Mouse (Mus musculus): ENCODE results near the gene Bcar3.

Gene Bcar3

DNA sequence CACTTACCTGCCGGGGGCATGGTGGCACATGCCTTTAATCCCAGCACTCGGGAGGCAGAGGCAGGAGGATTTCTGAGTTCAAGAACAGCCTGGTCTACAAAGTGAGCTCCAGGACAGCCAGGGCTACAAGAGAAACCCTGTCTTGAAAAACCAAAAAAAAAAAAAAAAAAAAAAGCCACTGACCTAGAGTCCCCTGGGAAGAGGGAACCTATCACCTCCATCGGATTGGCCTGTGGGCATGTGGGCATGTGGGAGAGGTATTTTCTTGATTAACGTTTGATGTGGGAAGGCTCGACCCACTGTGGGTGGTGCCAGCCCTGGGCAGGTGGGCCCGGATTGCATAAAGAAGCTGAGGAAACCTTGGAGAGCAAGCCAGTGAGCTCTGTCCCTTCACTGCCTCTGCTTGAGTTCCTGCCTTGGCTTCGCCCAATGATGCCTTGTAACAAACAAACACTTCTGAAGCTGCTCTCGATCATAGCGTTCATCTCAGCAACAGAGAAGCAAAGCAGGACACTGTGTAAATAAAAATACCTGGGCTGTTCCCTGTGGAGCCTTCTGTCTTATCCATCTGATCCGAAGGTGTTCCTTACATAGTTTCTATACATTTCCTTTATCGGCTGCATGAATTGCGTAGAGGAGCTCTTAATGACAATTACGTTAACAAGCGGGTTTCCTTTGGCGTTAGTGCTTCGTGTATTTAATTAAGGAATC lies 124.8 kb downstream of the Bcar3 start:
- no peak for DNase-seq (ENCODE audit: low read depth, low spot score)

DNA sequence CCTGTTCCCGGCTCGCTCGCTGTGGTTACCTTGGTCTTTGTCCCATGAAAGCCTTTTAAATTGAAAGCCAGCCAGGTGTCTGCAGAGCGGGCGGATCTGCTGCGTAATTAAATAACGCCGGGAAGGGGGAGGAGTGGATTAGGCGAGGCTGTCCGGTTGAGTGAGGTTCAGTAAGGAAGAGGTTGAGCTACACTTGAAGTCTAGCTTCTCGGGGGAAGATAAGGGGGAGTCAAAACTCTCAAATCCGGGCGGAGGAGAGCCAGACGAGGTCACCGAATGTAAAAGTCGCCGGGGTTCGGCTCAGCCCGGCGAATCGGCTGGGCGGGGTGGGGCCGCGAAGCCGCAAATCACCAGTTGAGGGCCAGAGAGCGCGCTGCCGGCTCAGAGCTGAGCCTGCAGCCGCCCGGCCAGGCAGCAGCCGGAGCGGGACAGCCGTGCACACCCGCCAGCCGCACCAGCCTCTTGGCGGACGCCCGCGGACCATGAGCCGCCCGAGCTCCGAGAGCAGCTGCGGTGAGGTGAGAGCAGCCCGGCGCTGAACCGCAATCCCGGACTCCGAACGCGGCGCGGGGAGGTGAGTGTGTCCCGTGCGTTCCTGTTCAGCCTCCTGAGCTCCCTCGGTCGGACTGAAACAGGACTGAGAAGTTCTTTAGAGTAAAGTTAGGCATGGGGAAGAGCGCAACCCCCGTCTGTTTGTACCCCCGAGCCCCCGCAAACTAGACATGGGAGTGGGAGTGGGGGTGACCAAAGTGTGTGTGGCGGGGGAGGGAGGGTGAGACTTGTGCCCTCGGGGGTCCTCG lies 125.9 kb downstream of the Bcar3 start:
- no peak for DNase-seq (ENCODE audit: low read depth, low spot score)

DNA sequence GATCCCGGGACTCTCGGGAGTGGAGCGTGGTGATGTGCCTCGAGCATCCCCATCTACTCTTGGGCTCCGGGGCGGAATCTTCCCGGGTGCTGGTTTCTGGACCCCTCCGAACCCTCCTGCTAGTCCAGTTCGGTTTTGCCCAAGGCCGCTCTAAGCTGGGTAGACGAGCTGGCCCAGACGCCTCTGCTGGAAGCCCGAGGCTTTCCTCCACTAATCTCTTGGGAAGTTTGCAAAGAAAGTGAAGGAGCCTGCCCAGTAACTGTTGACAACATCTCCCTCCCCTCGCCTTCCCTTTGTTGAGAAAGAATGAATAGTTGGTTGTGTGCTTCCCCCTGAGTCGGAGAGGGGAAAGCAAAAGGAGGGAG lies 126.5 kb downstream of the Bcar3 start:
- no peak for DNase-seq (ENCODE audit: low read depth, low spot score)

DNA sequence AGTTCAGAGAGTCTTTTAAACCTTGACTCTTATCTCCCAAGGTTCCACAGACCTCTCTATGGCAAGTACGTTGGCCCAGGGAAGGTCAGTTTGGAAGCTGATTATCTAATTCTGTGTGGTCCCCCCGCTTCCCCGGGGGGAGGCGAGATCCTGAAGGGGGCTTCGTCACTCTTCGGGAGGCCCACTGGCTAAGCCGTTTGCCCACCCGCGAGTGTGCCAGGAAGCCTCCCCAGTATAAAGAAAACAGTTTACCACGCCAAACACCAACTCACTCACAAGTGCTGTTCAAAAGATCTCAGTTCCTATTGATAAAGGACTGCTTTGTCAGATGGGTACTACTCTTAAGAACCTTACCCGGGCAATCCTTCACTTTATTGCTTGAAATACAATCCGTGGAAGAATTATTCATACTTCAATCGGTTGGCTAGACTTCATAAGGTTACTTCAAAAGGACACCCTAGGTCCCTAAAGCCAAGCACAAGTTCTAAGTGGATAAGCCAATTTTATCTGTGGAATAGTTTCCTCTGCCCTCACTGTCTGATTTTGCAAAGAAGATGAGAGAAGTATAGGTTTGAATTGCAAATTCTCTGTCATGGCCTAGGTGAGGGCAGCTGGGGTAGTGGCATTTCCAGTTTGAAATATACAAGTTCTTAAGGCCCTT lies 127.2 kb downstream of the Bcar3 start:
- no peak for DNase-seq (ENCODE audit: low read depth, low spot score)

DNA sequence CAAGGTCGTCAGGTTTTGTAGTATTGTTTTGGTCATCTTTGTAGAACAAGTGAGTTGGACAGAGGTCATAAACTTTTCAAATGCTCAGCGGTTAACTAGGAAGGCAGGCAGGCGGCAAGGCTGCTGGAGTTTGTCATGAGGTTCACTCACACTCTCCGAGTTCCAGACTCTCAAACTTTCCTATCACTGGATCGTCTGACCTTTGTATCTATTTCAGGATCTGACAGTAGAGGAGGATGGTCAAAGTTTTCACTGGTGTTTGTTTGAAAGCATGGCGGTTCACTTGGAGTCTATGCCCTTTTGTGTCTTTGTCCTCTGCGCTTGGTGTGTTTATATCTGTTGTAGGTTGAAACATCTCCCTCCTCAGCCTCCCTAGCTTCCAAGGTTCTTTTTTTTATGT lies 127.9 kb downstream of the Bcar3 start:
- DNase-seq (ENCODE audit: low read depth, low spot score) = no peak

DNA sequence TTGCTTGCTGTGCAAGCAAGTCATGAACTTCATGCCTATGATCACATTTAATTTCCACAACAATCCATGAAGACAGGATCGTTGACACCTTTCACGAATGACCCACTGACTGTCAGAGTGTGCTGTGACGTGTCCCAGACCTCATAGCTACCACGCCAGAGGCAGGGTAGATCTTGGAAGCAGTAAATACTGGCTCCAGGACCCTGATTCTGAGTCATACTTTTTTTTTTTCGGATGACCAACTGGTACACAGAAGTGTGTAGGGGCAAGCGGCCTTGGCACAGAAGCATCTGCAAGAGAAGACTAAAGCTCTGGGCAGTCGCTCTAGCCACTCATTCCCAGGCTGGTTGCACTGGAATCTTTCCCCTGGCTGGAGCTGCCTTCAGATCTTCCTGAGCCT lies 128.3 kb downstream of the Bcar3 start:
- no peak for DNase-seq (ENCODE audit: low read depth, low spot score)

DNA sequence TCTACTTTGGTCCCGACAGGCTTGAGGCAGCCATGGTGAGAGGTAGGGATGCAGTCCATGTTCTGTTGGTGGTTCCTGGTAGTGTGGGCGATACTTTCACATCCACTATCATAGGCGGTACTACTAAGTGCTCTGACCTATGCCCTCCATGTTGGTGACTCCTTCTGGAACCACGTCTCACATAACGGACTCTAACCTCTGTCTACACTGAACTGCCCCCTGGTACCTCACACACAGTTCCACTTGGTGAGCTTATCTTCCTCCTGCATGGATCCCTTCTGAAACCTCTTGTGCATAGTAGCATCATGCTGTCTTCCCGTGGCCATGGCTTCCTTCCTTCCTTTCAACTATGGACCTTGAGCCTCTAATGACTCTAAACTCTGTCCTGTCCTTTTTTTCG lies 129.7 kb downstream of the Bcar3 start:
- no peak for DNase-seq (ENCODE audit: low read depth, low spot score)

DNA sequence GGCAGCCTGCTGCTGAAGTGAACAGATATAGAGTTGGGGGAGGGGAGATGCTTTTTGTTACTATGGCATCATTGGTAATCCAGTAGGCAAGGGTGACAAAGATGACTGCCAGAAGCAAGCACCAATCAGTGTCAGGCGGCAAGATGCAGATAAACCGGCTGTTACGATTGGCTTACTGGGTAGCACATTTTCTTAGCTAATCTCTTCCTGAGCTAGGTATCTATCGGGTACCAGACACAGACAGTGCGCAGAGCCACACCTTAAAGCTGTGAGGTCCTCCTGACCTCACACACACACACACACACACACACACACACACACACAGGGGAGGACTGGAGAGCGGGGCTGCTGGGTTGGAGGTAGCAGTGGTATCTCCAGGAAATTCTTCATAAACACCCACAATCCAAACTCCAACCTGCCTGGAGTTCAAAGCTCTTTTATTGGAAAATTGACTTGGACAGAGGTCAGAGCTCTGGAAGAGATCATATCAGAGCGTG lies 134.4 kb downstream of the Bcar3 start:
- DNase-seq (ENCODE audit: low read depth, low spot score) = no peak

DNA sequence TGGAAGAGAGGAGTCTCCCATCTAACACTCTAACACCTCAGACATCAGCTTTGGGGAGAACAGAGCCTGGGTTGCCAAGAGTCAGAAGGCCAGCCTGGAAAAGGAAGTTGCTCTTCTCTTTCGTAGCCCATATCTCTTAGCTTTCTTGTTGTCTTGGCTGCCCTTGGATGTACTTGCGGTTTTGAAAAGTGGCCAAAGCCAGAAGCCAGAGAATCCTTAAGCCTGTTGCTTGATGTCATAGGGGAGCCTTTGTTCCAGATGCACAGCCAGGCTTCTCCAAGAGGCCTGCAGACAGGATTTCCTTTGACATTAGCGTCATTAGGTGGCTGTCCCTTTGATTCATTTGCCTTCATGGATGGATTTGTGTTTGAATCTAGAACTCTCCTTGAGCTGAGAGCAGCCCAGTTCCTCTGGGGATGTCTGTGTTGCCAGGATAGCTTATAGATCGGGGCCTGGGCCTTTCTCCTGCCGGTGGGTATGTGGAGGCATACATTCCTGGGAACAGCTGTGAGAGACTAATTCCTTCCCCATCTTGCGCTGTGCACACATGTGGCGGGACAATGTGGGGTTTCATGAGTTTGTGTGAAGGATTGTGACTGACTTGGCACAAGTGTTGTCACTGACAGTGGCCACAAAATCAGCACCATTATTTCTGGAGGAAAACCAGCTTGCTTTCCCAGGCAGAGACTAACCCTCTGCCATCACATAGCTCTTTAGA lies 137.0 kb downstream of the Bcar3 start:
- DNase-seq (ENCODE audit: low read depth, low spot score) = no peak

DNA sequence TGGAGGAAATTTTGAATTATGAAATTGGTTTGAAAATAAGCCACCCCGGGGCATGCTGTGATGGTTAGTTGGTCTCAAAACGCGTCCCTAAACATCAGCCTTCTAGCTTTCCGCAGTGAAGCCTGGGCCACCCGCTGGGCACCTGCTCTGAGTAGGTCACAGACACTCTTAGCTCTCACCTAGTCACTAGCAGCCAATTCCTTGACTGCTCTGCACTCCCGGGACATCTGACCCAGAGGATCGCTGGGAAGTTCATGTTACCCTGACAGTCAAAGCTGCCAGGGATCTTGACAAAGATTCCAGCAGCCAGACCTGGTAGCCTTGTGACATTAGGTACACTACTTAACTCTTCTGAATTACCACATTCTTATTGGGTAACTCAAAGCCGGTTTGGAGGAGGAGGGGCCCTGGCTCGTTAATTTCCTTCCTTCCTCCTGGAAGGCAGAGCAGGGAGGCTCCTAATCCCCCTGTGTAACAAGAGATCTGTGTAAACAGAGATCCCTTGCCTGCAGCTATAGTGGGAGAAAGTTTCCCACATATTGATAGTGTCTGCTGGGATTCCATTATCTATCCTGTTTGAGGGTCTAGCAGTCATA lies 139.0 kb downstream of the Bcar3 start:
- DNase-seq (ENCODE audit: low read depth, low spot score) = no peak

DNA sequence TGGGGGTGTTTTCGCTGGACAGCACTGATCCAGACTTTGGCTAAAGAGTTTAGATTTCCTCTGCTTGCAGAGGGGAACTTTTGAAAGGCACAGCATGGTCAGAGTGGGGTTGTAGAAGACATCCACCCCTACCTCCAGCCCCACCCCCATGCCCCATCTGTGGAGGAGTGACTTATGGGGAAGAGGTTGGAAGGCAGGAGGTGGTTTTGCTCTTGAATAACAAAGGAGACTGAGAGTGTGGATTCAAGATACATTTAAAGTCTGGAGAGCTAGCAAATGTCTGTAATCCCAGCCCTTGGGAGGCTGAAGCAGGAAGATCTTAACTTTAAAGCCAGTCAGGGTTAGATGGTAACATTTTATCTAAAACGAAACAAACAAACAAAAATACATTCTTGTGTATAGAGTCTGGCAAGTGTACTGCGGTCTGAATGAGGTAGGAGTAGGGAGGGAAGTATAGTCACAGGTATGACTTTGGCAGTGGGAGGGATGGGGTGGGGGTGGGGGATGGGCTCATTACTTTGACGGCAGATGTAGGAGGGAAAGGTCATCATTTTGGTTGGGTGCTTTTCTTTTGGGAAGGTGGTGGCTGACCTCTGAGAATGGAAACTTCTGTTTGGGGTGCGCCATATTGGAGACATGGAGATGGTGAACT lies 140.2 kb downstream of the Bcar3 start:
- DNase-seq (ENCODE audit: low read depth, low spot score) = no peak

DNA sequence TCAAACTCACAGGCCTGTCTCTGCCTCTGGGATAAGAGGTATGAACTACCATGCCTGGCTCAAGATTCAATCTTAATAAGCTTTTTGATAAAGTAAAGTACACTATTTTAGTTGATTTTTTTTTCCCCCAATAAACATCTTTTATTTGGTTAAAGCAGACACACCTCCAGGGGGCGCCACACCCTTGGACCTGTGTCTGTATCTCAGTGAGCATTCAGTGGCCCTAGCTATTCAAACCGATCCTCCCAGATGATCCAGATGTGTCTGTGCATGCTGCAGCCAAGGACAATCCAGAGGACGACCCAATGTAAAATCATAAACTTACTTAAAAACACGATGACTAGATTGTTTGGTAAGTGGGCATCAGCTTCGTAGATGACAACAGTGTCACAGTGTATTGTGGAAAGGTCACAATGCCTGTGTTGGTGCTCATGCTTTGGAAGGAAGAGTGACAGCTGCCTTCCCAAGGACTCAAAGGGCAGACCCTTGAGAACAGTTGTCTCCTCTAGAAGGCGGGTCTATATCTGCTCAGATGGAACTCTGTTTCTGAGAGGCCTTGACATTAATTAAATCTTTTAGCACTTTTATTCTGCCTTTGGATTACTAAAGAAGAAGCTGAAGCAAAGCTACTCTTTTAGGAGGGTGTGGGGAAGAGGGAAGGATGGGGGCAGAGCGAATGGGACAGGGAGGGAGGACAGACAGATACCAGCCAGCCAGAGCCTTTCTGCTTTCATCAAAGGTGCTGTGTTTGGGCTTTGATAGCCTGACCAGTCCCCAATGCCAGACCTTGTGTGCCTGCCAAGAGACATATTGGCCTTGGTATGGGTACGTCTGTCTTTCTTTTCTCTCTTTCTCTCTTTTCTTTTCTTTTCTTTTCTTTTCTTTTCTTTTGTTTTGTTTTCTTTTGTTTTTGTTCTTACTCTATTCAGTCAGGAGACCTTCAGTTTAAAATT lies 141.3 kb downstream of the Bcar3 start:
- no peak for DNase-seq (ENCODE audit: low read depth, low spot score)

DNA sequence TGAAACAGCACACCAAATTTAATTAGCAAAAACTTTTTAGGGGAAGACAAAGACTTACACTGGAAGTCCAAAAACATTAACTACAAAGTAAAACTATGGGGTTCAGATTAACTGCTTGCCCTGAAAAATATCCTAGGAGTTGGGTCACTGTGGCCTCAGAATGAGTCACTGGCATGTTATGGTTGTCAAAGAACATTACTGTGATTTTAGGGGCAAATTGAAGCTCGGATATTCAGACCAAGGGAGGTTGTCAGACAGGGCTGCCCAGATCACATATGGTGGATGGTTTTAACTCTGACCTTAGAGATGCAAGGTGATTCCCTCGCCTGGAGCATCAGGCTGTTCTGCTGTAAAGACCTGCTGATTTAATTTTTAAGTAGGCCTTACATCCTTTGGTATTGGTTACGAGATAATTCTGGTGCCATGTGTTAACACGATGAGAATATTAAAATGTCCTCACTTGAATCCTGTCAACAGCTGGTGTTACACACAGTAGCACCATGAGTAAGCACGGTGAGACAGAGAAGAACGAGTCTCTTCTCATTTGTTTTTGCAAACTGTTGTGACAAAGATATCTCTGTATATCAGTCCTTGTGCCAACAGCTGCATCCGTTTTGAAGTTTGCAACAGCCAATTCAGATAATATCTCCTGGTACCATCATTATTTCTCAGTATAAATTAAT lies 144.3 kb downstream of the Bcar3 start:
- DNase-seq (ENCODE audit: low read depth, low spot score) = no peak

DNA sequence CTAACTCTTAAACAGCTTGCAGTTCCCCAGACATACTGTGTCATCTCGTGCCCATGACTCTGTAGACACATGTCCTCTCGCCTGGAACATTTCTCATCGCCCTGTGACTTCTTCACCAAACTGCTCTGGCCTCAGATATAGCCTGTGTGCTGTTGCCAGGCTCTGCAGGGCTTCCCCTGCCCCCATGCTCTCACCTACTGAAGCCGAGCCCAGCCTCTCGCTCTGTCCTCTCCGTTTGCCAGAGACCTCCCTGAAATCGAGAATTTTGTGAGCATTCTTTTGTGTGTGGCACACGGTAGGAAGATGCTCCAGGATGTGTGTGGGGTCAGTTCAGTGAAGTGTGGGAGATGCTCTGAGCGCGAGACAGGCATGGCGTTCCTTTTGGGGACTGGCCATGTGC lies 151.8 kb downstream of the Bcar3 start:
- no peak for DNase-seq (ENCODE audit: low read depth, low spot score)

DNA sequence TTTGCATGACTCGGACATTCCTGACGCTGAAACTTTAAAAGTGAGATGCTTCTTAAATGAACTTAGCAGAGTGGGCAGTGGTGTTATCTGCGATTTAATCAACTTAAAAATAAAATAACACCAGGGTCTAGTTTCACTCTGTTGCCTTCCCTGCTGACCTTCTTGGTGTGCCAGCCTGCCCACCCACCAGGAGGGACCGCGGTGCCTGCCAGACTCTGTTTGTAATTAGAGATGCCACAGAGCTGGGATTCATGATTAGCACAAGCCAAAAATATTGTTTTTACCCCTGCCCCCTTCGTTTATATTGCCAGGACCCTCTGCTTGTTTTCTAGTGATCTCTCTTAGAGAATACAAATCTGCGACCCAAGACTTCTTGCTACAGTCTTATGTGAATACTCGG lies 152.7 kb downstream of the Bcar3 start:
- DNase-seq (ENCODE audit: low read depth, low spot score) = no peak

DNA sequence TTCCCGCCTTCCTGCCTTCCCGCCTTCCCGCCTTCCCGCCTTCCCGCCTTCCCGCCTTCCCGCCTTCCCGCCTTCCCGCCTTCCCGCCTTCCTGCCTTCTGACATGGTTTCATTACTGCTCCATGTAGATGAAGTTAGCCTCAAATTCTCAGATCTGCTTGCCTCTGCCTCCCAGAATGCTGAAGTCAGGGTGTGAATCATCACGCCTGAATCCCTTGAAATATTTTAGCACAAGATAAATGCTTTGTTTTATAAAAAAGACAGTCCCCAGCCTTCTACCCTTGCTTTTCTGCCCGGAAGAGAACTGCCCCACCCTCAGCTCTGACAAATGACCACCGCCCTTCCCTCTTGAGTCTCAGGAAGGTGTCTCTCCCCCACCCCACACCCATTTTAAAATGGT lies 154.3 kb downstream of the Bcar3 start:
- DNase-seq (ENCODE audit: low read depth, low spot score) = no peak

DNA sequence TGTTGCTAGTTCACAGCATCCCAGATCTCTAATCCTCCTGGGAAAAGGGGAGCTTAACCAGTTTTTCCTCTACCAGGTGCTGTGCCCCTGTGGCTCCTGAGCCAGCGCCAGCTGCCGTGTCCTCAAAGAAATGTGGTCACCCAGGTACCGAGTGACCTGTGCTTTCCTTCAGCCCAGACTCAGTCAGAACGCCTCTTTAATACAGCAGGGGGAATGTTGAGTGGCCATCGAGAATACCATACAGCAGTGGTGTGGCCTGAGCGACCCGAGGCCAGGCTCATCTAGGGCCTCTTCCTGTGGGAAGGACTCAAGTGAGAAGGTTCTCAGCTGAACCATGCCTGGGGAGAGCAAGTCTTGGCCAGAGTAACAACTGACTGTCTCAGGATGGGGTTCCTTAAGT lies 156.1 kb downstream of the Bcar3 start:
- no peak for DNase-seq (ENCODE audit: low read depth, low spot score)

DNA sequence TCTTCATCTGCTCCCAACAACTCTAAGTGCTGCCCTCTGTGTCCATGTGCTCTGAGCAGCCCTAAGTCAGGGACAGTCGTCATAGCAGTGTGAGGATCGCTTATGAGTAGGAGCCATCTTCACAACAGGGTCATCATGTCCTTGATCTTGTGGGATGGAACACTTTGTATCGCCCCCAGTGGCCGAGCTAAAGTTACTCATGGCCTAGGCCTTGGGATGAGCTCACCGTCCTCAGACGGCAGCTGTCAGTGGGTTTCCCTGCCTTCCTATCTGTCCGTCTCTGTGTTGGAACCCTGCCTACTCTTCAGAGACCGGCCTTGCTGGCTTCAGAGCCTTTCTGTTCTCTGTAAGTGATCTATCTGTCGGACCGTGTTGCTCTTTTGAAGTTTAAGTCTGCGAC lies 159.9 kb downstream of the Bcar3 start:
- no peak for DNase-seq (ENCODE audit: low read depth, low spot score)

DNA sequence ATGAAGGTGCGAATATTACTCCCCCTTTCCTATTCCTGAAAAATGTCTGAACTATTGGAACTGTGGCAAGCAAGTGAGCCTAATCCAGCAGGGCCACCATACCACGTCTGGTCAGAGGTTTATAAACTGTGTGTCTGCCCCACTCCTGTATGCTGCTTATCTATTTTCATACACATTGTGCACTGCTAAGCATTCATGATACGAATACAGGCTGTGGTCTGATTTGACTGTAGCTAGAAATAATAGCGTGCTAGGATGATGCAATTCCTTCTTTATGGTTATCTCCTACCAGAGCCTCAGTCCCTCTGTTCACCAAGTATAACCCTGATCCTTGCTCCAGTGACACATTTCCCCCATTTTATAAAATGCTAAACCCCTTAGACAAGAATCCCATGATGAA lies 162.2 kb downstream of the Bcar3 start:
- no peak for DNase-seq (ENCODE audit: low read depth, low spot score)
